Mouse (Mus musculus) inflammation-experienced regulatory T-cells, adult 16 weeks (primary cell): ENCODE results near the gene Fscn2. TPM values are rescaled to one million over a fixed set of nuclear protein-coding genes. Genes with fewer than 3 reads are reported as not detected.

Source experiments
- polyA plus RNA-seq: library from polyadenylated mRNA; unstranded; fragments of 100-300 nt; shearing (Covaris generic); gene quantifications from one replicate; pipeline ENCODE4 v1.2.1, GENCODE M21; 2017

The Fscn2 gene
- not detected for polyA plus RNA-seq

DNA sequence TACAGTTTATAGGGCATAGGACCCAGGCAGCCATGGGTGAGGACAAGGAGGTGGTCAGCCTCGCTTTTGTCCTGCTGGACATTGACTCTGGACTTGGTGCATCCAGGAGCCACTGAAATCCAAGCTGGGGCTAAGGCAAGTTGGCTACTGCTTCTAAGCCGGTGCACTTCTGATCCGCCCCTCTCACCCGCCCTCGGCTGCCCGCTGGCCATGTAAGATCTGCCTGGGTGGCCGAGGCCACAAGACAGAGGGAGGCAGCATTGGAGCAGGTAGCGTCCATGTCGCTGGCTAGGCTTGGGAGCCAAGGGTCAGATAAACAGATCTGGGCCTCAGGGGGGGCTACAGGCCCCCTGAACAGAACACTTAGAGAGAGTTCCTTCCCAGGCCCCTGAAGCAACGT is at the start of gene Fscn2:
Gene Fscn2 (plus strand): TSS at position 240 of the 400 bp plus-strand sequence.

DNA sequence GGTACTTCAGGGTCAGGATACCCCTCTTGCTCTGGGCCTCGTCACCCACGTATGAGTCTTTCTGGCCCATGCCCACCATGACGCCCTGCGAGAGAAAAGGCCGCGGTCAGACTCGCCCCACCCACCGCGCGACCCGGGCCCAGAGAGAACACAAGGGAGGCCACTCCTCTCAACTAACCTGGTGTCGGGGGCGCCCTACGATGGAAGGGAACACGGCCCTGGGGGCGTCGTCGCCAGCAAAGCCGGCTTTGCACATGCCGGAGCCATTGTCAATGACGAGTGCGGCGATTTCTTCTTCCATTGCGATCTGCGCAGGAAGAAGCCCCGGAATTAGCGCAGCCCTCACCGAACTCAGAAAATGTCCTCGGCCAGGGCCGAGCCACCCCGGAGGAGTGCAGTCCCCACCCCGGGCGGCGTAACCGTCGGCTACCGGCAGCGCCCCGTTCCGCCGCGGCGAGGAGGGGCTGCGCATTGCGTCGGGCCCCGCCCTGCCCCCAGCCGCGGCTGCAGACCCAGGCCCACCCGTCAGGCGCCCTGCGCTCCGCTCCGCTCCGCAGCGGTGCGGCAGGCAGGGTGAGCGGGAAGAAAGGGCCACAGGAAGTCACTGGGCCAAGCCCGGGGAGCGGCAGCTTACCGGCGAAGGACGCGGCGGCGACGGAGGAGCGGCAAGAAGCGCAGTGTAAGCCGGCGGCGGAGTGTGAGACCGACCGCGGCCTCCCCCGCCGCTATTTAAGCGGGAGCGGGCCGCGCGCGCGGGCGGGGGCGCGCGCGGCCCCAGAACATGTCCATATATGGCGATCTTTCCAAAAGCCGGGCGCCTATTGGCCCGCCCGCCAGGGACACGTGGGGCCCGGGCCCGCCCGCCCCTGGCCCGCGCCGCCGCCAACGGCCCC is 13.3 kb upstream of the Fscn2 start, which contains the start of gene Actg1:
Gene Actg1 (minus strand): TSS at position 752 of the 893 bp plus-strand sequence.

DNA sequence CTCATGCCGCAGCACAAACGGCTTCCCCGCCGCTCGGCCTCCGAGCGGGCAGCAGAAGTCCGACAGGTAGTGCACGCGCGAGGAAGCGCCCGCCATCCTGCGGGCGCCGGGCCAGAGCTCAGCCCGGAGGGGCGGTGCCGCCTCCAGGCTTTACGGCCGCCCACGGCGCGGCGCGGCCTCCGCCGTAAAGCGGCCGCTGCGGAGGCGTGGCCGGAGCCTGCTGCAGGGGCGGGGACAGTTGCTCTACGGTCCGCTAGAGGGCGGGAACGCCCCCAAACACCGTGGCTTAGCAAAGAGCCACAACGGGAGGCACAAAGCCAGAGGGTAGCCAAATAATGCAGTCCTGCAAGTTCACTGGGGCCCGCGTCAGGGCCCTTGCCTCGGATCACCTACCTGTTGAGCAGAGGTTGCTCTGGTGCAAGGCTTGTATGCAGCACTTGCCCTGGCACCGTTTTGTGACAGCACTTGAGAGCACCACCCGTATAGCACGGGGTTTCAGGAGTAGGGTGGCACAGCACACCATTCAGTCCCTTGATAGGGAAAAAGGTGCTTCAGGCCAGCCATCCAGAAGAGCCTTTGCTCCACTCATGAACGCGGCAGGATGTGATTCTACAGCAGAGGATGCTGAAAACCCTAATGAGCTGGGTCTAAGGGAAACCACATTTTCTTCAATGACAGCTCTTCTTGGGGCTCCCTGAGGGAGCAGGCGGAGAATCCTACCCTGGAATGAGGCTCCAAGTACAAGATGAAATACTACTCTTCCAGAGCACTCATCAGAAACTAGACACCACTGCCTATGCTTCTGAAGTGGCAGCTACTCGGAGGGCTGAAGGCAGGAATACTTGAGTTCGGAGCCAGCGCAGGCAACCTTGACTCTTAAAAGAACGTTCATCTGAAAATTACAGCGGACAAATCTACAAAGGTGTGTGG is 17.5 kb downstream of the Fscn2 start, which contains the start of gene Faap100:
Gene Faap100 (minus strand): TSS at position 154 of the 930 bp plus-strand sequence.

Other genes with a start within 250 kb of the Fscn2 start
- gene Slc38a10, start 210.2 kb upstream of the Fscn2 start, polyA plus RNA-seq = 160 TPM
- gene Bahcc1, start 128.6 kb upstream of the Fscn2 start, polyA plus RNA-seq = not detected
- gene Actg1, start 13.0 kb upstream of the Fscn2 start, polyA plus RNA-seq = 2,711 TPM
- gene Faap100, start 17.2 kb downstream of the Fscn2 start, polyA plus RNA-seq = 32.1 TPM
- gene Nploc4, start 76.2 kb downstream of the Fscn2 start, polyA plus RNA-seq = 13.7 TPM
- not detected for gene Tspan10, start 81.1 kb downstream of the Fscn2 start, polyA plus RNA-seq
- gene Pde6g, start 92.0 kb downstream of the Fscn2 start, polyA plus RNA-seq = 0.68 TPM
- gene Oxld1, start 96.5 kb downstream of the Fscn2 start, polyA plus RNA-seq = 11.5 TPM
- 55.1 TPM for gene Ccdc137, start 96.6 kb downstream of the Fscn2 start, polyA plus RNA-seq
- gene Arl16, start 106.1 kb downstream of the Fscn2 start, polyA plus RNA-seq = 47.8 TPM
- gene Mrpl12, start 123.1 kb downstream of the Fscn2 start, polyA plus RNA-seq = 76.5 TPM
- gene Slc25a10, start 130.3 kb downstream of the Fscn2 start, polyA plus RNA-seq = 15.4 TPM
- gene Gcgr, start 169.2 kb downstream of the Fscn2 start, polyA plus RNA-seq = not detected
- gene Mcrip1, start 188.2 kb downstream of the Fscn2 start, polyA plus RNA-seq = 124 TPM
- not detected for gene Ppp1r27, start 189.6 kb downstream of the Fscn2 start, polyA plus RNA-seq
- 279 TPM for gene P4hb, start 211.7 kb downstream of the Fscn2 start, polyA plus RNA-seq
- gene Arhgdia, start 220.1 kb downstream of the Fscn2 start, polyA plus RNA-seq = 896 TPM
- gene Alyref, start 236.8 kb downstream of the Fscn2 start, polyA plus RNA-seq = 6.6 TPM
- 129 TPM for gene Anapc11, start 236.9 kb downstream of the Fscn2 start, polyA plus RNA-seq
- 1.3 TPM for gene Npb, start 246.9 kb downstream of the Fscn2 start, polyA plus RNA-seq